Mouse (Mus musculus) liver, embryonic 15.5 days (tissue): ENCODE measurements around the gene Mef2a. TPM values are rescaled to one million over a fixed set of nuclear protein-coding genes. Genes with fewer than 3 reads are reported as not detected.

Source experiments
- ATAC-seq: fragments of 200-750 bp; cut with Nextera tagmentation; 2 replicates; pipeline ENCODE4 v1.8.0; 2017; ENCODE audit warnings: moderate number of reproducible peaks, mild to moderate bottlenecking, moderate library complexity; ENCODE audit not compliant: insufficient read depth
- H3K27ac ChIP-seq: fragments of 300-500 bp; sonication (generic); replicated peaks from 2 replicates; pipeline ENCODE4 v1.5.1; 2015; ENCODE audit warnings: mild to moderate bottlenecking, inconsistent platforms
- H3K27me3 ChIP-seq: fragments of 300-500 bp; sonication (generic); 2 replicates; pipeline ENCODE4 v1.6.1; 2015; ENCODE audit warnings: mild to moderate bottlenecking, inconsistent platforms
- H3K36me3 ChIP-seq: fragments of 300-500 bp; sonication (generic); replicated peaks from 2 replicates; pipeline ENCODE4 v1.6.1; 2015; ENCODE audit warnings: moderate library complexity, mild to moderate bottlenecking, inconsistent platforms
- H3K4me1 ChIP-seq: fragments of 300-500 bp; sonication (generic); replicated peaks from 2 replicates; pipeline ENCODE4 v1.6.1; 2015; ENCODE audit warnings: inconsistent platforms
- H3K4me2 ChIP-seq: fragments of 300-500 bp; sonication (generic); 2 replicates; pipeline ENCODE4 v1.6.1; 2015; ENCODE audit warnings: moderate library complexity, mild to moderate bottlenecking, inconsistent platforms
- H3K4me3 ChIP-seq: fragments of 300-500 bp; sonication (generic); replicated peaks from 2 replicates; pipeline ENCODE4 v1.5.1; 2015; ENCODE audit warnings: mild to moderate bottlenecking, inconsistent platforms
- H3K9ac ChIP-seq: fragments of 300-500 bp; sonication (generic); 2 replicates; pipeline ENCODE4 v1.6.1; 2015; ENCODE audit warnings: moderate library complexity, mild to moderate bottlenecking, inconsistent platforms
- H3K9me3 ChIP-seq: fragments of 300-500 bp; sonication (generic); replicated peaks from 2 replicates; pipeline ENCODE4 v1.6.1; 2016; ENCODE audit warnings: inconsistent platforms
- WGBS: fragments of 180-500 bp; shearing (Covaris S2); methylation state at CpG from one replicate; pipeline ENCODE4 v1.1.7; 2015; ENCODE audit warnings: mixed read lengths; ENCODE audit not compliant: insufficient replicate concordance; 5-methylcytosine and 5-hydroxymethylcytosine counted together
- polyA plus RNA-seq: library from polyadenylated mRNA; unstranded; fragments of >200 nt; fragmentation: Nextera tagmentation; extraction: Ambion mirVana; gene quantifications from 2 replicates; pipeline ENCODE4 v1.2.1, GENCODE M21; 2015

The Mef2a gene
- polyA plus RNA-seq, 1 experiment from 2014 or later, result 10.9 TPM

- no peak for ATAC-seq
- peaks cover 29% of the 10 kb centered on the region for H3K4me1 ChIP-seq
- H3K4me3 ChIP-seq, result no peak overlapping the region
- H3K9me3 ChIP-seq, result no peaks in the 10 kb centered on the region
- H3K4me2 ChIP-seq, result no peak overlapping the region
- H3K9ac ChIP-seq, result 0 out of 2 replicates have a peak overlapping the region, but pooled peaks have one; percentile 1
- 0 out of 2 replicates have a peak overlapping the region, but pooled peaks have one; percentile 15 for H3K27ac ChIP-seq
- H3K27me3 ChIP-seq, result no peaks in the 10 kb centered on the region
- no peaks in the 10 kb centered on the region for H3K36me3 ChIP-seq
- WGBS, result 56% methylated on average over 2 of the region's 2 CpGs
Observed at GRCm38 (mm10) chr7:67368394-67368793, 4.3 kb downstream of the Mef2a start.

DNA sequence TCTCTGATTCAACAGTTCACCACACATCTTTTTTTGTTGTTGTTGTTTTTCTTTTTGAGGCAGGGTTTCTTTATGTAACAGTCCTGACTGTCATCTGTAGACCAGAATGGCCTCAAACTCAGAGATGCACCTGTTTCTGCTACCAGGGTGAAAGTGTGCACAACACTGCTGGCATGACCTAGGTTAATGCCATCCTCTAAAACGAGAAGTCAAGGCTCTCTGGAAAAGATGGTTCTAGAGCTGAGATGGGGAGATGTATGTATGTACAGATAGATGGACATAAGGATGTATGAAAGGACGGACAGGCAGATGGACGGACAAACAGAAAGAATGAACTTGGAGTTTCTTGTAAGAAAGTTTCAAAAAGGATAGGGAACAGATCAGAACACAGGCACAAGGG is 12.1 kb downstream of the Mef2a start:
- H3K36me3 ChIP-seq, result no peaks in the 10 kb centered on the region
- H3K9ac ChIP-seq, result no peak overlapping the region
- no peak overlapping the region for H3K27ac ChIP-seq
- H3K27me3 ChIP-seq, result no peaks in the 10 kb centered on the region
- no peaks in the 10 kb centered on the region for H3K9me3 ChIP-seq
- no peak overlapping the region for H3K4me3 ChIP-seq
- no peak overlapping the region for H3K4me2 ChIP-seq
- no peaks in the 10 kb centered on the region for H3K4me1 ChIP-seq
- WGBS, result 68% methylated on average over 3 of the region's 3 CpGs
- ATAC-seq, result no peak

- Histone ChIP-seq H3K4me1 (no peaks in the 10 kb centered on the region), H3K36me3 (no peaks in the 10 kb centered on the region), H3K9ac (no peak overlapping the region), H3K27ac (no peak overlapping the region), H3K9me3 (no peaks in the 10 kb centered on the region), H3K27me3 (no peaks in the 10 kb centered on the region), H3K4me2 (no peak overlapping the region), H3K4me3 (no peak overlapping the region)
- no peak for ATAC-seq
Observed at GRCm38 (mm10) chr7:67359863-67360262, 12.8 kb downstream of the Mef2a start.

GRCm38 (mm10) chr7:67355870-67356269 is 16.8 kb downstream of the Mef2a start:
- Histone ChIP-seq H3K27ac (no peak overlapping the region), H3K4me1 (peaks cover 5% of the 10 kb centered on the region; the same call in 1 of the 2 replicates), H3K9me3 (no peaks in the 10 kb centered on the region), H3K4me3 (no peak overlapping the region), H3K4me2 (no peak overlapping the region), H3K36me3 (no peaks in the 10 kb centered on the region), H3K9ac (no peak overlapping the region), H3K27me3 (no peaks in the 10 kb centered on the region)
- no peak for ATAC-seq
- WGBS, result 75% methylated on average over 5 of the region's 5 CpGs

- no peak overlapping the region for H3K9ac ChIP-seq
- H3K36me3 ChIP-seq, result no peaks in the 10 kb centered on the region
- no peaks in the 10 kb centered on the region for H3K9me3 ChIP-seq
- 63% methylated on average over 6 of the region's 6 CpGs for WGBS
- no peak overlapping the region for H3K27ac ChIP-seq
- ATAC-seq, result no peak
- H3K4me2 ChIP-seq, result no peak overlapping the region
- no peaks in the 10 kb centered on the region for H3K27me3 ChIP-seq
- H3K4me1 ChIP-seq, result peaks cover 5% of the 10 kb centered on the region; the same call in 1 of the 2 replicates
- H3K4me3 ChIP-seq, result no peak overlapping the region
Observed at GRCm38 (mm10) chr7:67353667-67354066, 19.0 kb downstream of the Mef2a start.

DNA sequence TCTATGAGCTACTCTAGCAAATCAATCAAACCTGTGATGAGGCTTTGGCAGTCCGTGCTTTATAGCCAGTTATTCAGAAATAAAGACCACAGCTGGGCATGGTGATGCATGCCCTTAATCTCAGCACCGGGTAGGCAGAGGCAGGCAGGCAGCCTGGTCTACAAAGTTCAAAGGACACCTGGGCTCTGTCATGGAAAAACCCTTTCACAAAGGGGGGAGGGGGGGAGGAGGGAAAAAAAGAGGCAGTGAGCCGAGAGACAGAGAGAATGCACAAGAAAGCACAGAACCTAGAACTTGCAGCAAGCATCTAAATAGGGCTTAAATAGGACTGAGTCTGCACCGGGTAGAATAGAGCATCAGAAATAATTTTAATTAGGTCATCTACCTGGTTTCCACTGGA is 19.7 kb downstream of the Mef2a start:
- Histone ChIP-seq H3K9me3 (no peaks in the 10 kb centered on the region), H3K27ac (no peak overlapping the region), H3K36me3 (no peaks in the 10 kb centered on the region), H3K4me2 (no peak overlapping the region), H3K27me3 (no peaks in the 10 kb centered on the region), H3K4me3 (no peak overlapping the region), H3K9ac (no peak overlapping the region), H3K4me1 (peaks cover 5% of the 10 kb centered on the region; the same call in 1 of the 2 replicates)
- no peak for ATAC-seq
- WGBS, result 60% methylated on average over 4 of the region's 4 CpGs

DNA sequence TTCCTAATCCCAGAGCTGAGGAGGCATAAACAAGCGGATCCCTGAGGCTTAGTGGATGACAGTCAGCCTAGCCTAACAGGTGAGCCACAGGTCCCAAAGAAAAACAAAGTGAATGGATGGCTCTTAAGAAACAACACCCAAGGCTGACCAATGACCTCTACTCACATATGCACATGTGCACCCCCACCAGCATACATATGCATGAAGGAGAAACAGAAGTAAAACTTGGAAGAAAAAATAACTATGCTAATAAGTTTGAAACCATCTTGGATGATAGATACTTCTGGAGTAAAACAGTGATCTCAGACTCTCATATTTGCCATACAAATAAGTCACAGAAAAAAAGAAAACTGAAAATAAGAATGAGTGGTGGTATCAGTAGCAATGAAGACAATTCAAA is 28.2 kb downstream of the Mef2a start:
- Histone ChIP-seq H3K9me3 (no peaks in the 10 kb centered on the region), H3K9ac (no peak overlapping the region), H3K27ac (no peak overlapping the region), H3K4me2 (no peak overlapping the region), H3K27me3 (no peaks in the 10 kb centered on the region), H3K36me3 (no peaks in the 10 kb centered on the region), H3K4me3 (no peak overlapping the region), H3K4me1 (0 out of 2 replicates have a peak, but pooled peaks cover 5% of the 10 kb centered on the region)
- 69% methylated on average over 1 of the region's 1 CpGs for whole genome bisulfite sequencing
- no peak for ATAC-seq

- Histone ChIP-seq H3K27ac (no peak overlapping the region), H3K4me1 (0 out of 2 replicates have a peak, but pooled peaks cover 5% of the 10 kb centered on the region)
- peak; percentile 42; the same call in 1 of the 2 replicates for ATAC-seq
Observed at GRCm38 (mm10) chr7:67342067-67342625, 30.5 kb downstream of the Mef2a start.

GRCm38 (mm10) chr7:67320359-67320758 is 52.3 kb downstream of the Mef2a start:
- H3K9me3 ChIP-seq, result no peaks in the 10 kb centered on the region
- H3K27ac ChIP-seq, result no peak overlapping the region
- no peaks in the 10 kb centered on the region for H3K4me1 ChIP-seq
- no peaks in the 10 kb centered on the region for H3K27me3 ChIP-seq
- WGBS, result 28% methylated on average over 1 of the region's 1 CpGs
- no peak overlapping the region for H3K4me2 ChIP-seq
- no peaks in the 10 kb centered on the region for H3K36me3 ChIP-seq
- ATAC-seq, result no peak
- H3K9ac ChIP-seq, result no peak overlapping the region
- H3K4me3 ChIP-seq, result no peak overlapping the region

More at GRCm38 (mm10) chr7:67342067-67342625, 30.5 kb downstream of the Mef2a start:
- no peaks in the 10 kb centered on the region for H3K27me3 ChIP-seq
- 73% methylated on average over 7 of the region's 7 CpGs for WGBS
- H3K36me3 ChIP-seq, result no peaks in the 10 kb centered on the region
- H3K4me2 ChIP-seq, result no peak overlapping the region
- no peaks in the 10 kb centered on the region for H3K9me3 ChIP-seq
- no peak overlapping the region for H3K4me3 ChIP-seq
- no peak overlapping the region for H3K9ac ChIP-seq

DNA sequence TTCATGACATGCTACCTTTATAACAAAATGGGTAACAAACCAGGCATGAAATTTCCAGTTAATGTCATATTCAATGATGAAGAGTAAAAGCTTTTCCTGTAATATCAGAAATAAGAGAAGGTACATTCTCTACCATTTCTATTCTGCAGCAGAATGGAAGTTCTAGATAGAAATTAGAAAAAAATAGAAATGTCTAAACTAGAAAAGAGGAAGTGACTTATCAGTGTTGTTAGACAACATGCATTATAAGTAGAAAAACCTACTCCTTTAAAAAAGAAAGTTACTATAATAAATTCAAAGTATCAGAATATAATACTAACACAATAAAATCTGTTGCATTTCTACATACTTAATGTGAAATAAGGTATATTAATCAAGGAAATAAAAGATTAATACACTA is 54.0 kb downstream of the Mef2a start:
- H3K9ac ChIP-seq, result no peak overlapping the region
- no peaks in the 10 kb centered on the region for H3K27me3 ChIP-seq
- H3K27ac ChIP-seq, result no peak overlapping the region
- H3K9me3 ChIP-seq, result no peaks in the 10 kb centered on the region
- no peak for ATAC-seq
- no peak overlapping the region for H3K4me2 ChIP-seq
- no peaks in the 10 kb centered on the region for H3K36me3 ChIP-seq
- H3K4me3 ChIP-seq, result no peak overlapping the region
- peaks cover 2% of the 10 kb centered on the region; the same call in 1 of the 2 replicates for H3K4me1 ChIP-seq

GRCm38 (mm10) chr7:67313200-67313599 is 59.5 kb downstream of the Mef2a start:
- Histone ChIP-seq H3K27me3 (no peaks in the 10 kb centered on the region), H3K27ac (no peak overlapping the region), H3K9me3 (no peaks in the 10 kb centered on the region), H3K9ac (no peak overlapping the region), H3K36me3 (no peaks in the 10 kb centered on the region), H3K4me2 (no peak overlapping the region), H3K4me3 (no peak overlapping the region), H3K4me1 (peaks cover 8% of the 10 kb centered on the region; the same call in 1 of the 2 replicates)
- no peak for ATAC-seq
- 24% methylated on average over 3 of the region's 3 CpGs for WGBS

DNA sequence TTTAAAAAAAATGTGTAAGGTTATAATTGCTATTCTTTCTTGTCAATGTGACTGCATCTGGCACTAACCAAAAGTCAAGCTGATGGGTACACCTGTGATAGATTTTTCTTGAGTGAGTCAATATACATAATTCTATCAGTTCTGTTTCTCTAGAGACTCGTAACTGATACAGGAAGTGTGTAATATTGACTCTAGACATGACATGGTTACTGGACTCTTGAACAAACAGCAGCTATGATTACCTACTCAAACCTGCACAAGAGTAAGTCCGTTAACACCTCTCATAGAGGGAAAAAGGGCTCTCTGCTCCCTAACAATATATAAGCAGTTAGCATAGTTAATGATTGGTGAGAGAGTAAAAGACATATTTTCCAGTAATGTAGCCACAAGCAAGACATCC is 62.5 kb downstream of the Mef2a start:
- Histone ChIP-seq H3K4me1 (peaks cover 8% of the 10 kb centered on the region; the same call in 1 of the 2 replicates), H3K4me3 (no peak overlapping the region), H3K36me3 (no peaks in the 10 kb centered on the region), H3K27me3 (no peaks in the 10 kb centered on the region), H3K4me2 (no peak overlapping the region), H3K9ac (no peak overlapping the region), H3K27ac (no peak overlapping the region), H3K9me3 (no peaks in the 10 kb centered on the region)
- ATAC-seq, result no peak
- WGBS, result 62% methylated on average over 2 of the region's 2 CpGs
